Mouse (Mus musculus) forebrain, embryonic 16.5 days (tissue): ENCODE measurements at regions not wholly inside any gene's neighbourhood (a gene's known extent, or its start where the extent isn't known, plus 50 kb on each side); places are given as distances from the start of the nearest gene placed in this dataset.

Experiments used
- ATAC-seq: fragments of 200-750 bp; cut with Nextera tagmentation; 2 replicates; pipeline ENCODE4 v1.8.0; 2017; ENCODE audit warnings: mild to moderate bottlenecking, moderate library complexity
- H3K27ac ChIP-seq: fragments of 300-500 bp; sonication (generic); 2 replicates; pipeline ENCODE4 v1.5.1; 2014; ENCODE audit warnings: low read length, control low read depth
- H3K27me3 ChIP-seq: fragments of 300-500 bp; sonication (generic); replicated peaks from 2 replicates; pipeline ENCODE4 v1.6.1; 2014; ENCODE audit warnings: low read length; ENCODE audit not compliant: control insufficient read depth, insufficient read depth
- H3K36me3 ChIP-seq: fragments of 300-500 bp; sonication (generic); 2 replicates; pipeline ENCODE4 v1.6.1; 2014; ENCODE audit not compliant: control insufficient read depth, insufficient read depth
- H3K4me1 ChIP-seq: fragments of 300-500 bp; sonication (generic); replicated peaks from 2 replicates; pipeline ENCODE4 v1.6.1; 2014; ENCODE audit warnings: low read length; ENCODE audit not compliant: control insufficient read depth, insufficient read depth
- H3K4me2 ChIP-seq: fragments of 300-500 bp; sonication (generic); 2 replicates; pipeline ENCODE4 v1.6.1; 2014; ENCODE audit warnings: mild to moderate bottlenecking, low read length, control low read depth
- H3K4me3 ChIP-seq: fragments of 300-500 bp; sonication (generic); replicated peaks from 2 replicates; pipeline ENCODE4 v1.5.1; 2014; ENCODE audit warnings: mild to moderate bottlenecking, low read length, control low read depth
- H3K9ac ChIP-seq: fragments of 300-500 bp; sonication (generic); replicated peaks from 2 replicates; pipeline ENCODE4 v1.6.1; 2014; ENCODE audit warnings: low read depth, low read length, control low read depth
- H3K9me3 ChIP-seq: fragments of 300-500 bp; sonication (generic); 2 replicates; pipeline ENCODE4 v1.6.1; 2016; ENCODE audit warnings: low read length; ENCODE audit not compliant: control insufficient read depth
- WGBS: fragments of 180-500 bp; shearing (Covaris S2); extraction: QIAGEN DNeasy Blood & Tissue Kit; methylation state at CpG from one replicate; pipeline ENCODE4 v1.1.7; 2014; 5-methylcytosine and 5-hydroxymethylcytosine counted together

DNA sequence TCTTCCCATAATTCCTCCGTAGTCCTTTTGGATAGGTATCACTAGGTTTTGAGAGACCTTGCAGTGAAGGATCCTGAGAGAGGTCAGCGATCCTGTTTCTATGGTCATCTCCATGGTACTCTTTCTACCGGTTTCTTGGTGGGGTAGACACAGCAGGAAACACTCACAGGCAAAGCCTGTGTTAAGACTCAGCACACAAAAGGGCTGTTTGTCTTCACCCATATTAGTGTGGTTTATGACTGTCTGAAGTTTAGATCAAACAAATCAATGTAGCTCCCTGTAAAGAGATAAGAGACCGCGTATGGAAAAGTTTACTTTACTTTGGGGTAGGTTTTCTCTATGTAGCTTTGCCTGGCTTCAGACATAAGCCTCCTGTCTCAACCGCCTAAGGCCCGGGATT, 282.5 kb upstream of the Rbms1 start:
- Histone ChIP-seq H3K27ac (no peak overlapping the region), H3K9me3 (no peaks in the 10 kb centered on the region), H3K4me1 (no peaks in the 10 kb centered on the region), H3K9ac (no peak overlapping the region), H3K4me3 (no peak overlapping the region), H3K4me2 (no peak overlapping the region), H3K27me3 (no peaks in the 10 kb centered on the region; the same call in 1 of the 2 replicates), H3K36me3 (no peaks in the 10 kb centered on the region)
- WGBS, result 90% methylated on average over 7 of the region's 7 CpGs
- no peak for ATAC-seq

DNA sequence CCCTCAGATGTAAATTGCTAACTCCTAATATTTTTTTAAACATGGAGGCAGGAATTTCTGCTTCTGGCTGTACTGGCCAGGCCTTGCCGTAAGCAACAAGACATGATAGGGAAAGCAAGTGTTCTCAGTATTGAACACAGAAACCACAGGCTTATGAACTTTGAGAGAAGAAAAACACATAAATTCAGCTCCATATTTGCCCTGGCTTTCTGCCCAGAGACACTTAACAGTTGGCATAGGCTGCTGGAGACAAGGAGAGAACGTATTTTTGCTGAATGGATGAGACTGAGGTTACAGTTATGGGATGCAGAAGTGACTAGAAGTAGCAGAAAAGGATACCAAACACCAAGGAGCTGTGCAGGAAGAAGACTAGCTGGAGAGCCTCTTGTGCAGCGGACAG, 258.7 kb upstream of the Rbms1 start:
- Histone ChIP-seq H3K27me3 (no peaks in the 10 kb centered on the region), H3K4me3 (no peak overlapping the region), H3K4me2 (no peak overlapping the region), H3K4me1 (no peaks in the 10 kb centered on the region), H3K36me3 (no peaks in the 10 kb centered on the region), H3K27ac (no peak overlapping the region), H3K9me3 (no peaks in the 10 kb centered on the region), H3K9ac (no peak overlapping the region)
- 77% methylated on average over 3 of the region's 3 CpGs for WGBS
- ATAC-seq, result no peak

DNA sequence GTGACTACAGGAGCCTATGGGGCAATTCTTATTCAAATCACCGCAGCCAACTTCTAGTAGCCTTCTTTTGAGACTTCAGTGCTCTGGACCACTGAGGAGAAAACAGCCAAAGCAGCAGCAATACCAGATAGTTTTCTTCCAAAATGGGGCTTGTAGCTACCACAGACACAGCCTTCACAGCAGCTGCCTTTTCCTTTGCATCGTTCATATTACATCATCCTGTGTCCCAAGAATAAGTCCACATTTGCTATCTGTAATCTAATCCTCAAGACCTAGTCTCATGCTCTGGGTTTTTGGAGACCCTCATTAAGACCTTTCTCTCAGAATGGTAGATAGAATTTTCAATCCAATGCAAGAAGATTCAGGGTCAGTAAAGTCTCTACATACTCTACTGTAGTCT, 258.2 kb upstream of the Rbms1 start:
- Histone ChIP-seq H3K4me3 (no peak overlapping the region), H3K27ac (no peak overlapping the region), H3K36me3 (no peaks in the 10 kb centered on the region), H3K4me1 (no peaks in the 10 kb centered on the region), H3K9ac (no peak overlapping the region), H3K27me3 (no peaks in the 10 kb centered on the region), H3K4me2 (no peak overlapping the region), H3K9me3 (no peaks in the 10 kb centered on the region)
- WGBS, result 91% methylated on average over 2 of the region's 2 CpGs
- ATAC-seq, result no peak

GRCm38 (mm10) chr2:61213951-61214350, 251.0 kb upstream of the Rbms1 start:
- H3K9me3 ChIP-seq, result no peaks in the 10 kb centered on the region
- H3K27me3 ChIP-seq, result no peaks in the 10 kb centered on the region
- ATAC-seq, result no peak
- 96% methylated on average over 1 of the region's 1 CpGs for WGBS
- H3K36me3 ChIP-seq, result no peaks in the 10 kb centered on the region
- no peak overlapping the region for H3K27ac ChIP-seq
- no peak overlapping the region for H3K4me2 ChIP-seq
- no peaks in the 10 kb centered on the region for H3K4me1 ChIP-seq
- H3K9ac ChIP-seq, result no peak overlapping the region
- no peak overlapping the region for H3K4me3 ChIP-seq

- H3K36me3 ChIP-seq, result no peaks in the 10 kb centered on the region
- no peak overlapping the region for H3K4me2 ChIP-seq
- H3K4me1 ChIP-seq, result 0 out of 2 replicates have a peak, but pooled peaks cover 4% of the 10 kb centered on the region
- H3K27ac ChIP-seq, result no peak overlapping the region
- H3K9me3 ChIP-seq, result no peaks in the 10 kb centered on the region
- ATAC-seq, result no peak
- H3K27me3 ChIP-seq, result no peaks in the 10 kb centered on the region
- no peak overlapping the region for H3K4me3 ChIP-seq
- H3K9ac ChIP-seq, result no peak overlapping the region
Measured at GRCm38 (mm10) chr2:61201387-61201786, 238.4 kb upstream of the Rbms1 start.

- Histone ChIP-seq H3K9me3 (no peaks in the 10 kb centered on the region), H3K27me3 (no peaks in the 10 kb centered on the region), H3K27ac (no peak overlapping the region), H3K9ac (no peak overlapping the region), H3K4me3 (no peak overlapping the region), H3K4me2 (no peak overlapping the region), H3K36me3 (no peaks in the 10 kb centered on the region), H3K4me1 (no peaks in the 10 kb centered on the region)
- ATAC-seq, result no peak
- 79% methylated on average over 2 of the region's 2 CpGs for WGBS
Measured at GRCm38 (mm10) chr2:61193976-61194375, 231.0 kb upstream of the Rbms1 start.

DNA sequence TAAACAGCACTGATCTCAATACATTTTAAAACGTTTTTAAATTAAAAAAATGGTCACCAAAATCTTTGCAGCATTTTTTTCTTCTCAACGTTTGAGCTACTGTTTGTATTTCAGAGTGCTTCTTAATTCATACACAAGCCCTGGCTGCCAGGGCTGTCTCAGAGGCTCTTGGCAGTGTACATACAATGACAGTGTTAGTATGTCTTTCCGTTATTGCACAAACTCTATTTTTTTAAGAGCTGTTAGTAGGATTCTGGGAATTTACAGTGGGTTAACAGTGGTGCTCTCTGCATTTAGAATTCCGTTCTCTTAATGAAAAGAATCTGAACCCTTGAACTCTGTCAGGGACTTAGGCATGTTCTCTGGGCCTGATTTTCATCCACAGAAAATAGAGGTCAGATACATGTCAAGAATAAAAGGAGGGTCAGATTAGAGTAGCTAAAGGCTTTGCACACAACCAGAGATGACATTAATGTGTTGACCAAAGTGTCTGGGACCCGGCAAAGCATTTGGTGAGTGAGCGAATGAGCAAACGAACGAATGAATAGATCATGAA, 219.5 kb upstream of the Rbms1 start:
- 59% methylated on average over 8 of the region's 8 CpGs for WGBS
- Histone ChIP-seq H3K9me3 (no peaks in the 10 kb centered on the region), H3K9ac (no peak overlapping the region), H3K4me2 (no peak overlapping the region), H3K36me3 (no peaks in the 10 kb centered on the region), H3K4me3 (no peak overlapping the region), H3K27ac (no peak overlapping the region), H3K4me1 (no peaks in the 10 kb centered on the region; the same call in 1 of the 2 replicates), H3K27me3 (no peaks in the 10 kb centered on the region)
- no peak for ATAC-seq

- no peak for ATAC-seq
- no peaks in the 10 kb centered on the region for H3K4me1 ChIP-seq
- no peak overlapping the region for H3K9ac ChIP-seq
- no peaks in the 10 kb centered on the region for H3K27me3 ChIP-seq
- no peak overlapping the region for H3K4me3 ChIP-seq
- WGBS, result 77% methylated on average over 2 of the region's 2 CpGs
- no peak overlapping the region for H3K27ac ChIP-seq
- H3K4me2 ChIP-seq, result no peak overlapping the region
- no peaks in the 10 kb centered on the region for H3K9me3 ChIP-seq
- H3K36me3 ChIP-seq, result no peaks in the 10 kb centered on the region
Measured at GRCm38 (mm10) chr2:61177801-61178200, 214.8 kb upstream of the Rbms1 start.

- H3K27ac ChIP-seq, result no peak overlapping the region
- H3K36me3 ChIP-seq, result no peaks in the 10 kb centered on the region
- 15% methylated on average over 2 of the region's 2 CpGs for WGBS
- H3K4me1 ChIP-seq, result no peaks in the 10 kb centered on the region
- no peak overlapping the region for H3K4me3 ChIP-seq
- no peaks in the 10 kb centered on the region for H3K9me3 ChIP-seq
- no peak overlapping the region for H3K9ac ChIP-seq
- no peaks in the 10 kb centered on the region for H3K27me3 ChIP-seq
- H3K4me2 ChIP-seq, result no peak overlapping the region
- no peak for ATAC-seq
Measured at GRCm38 (mm10) chr2:61176807-61177206, 213.8 kb upstream of the Rbms1 start.

GRCm38 (mm10) chr2:61173581-61173980, 210.6 kb upstream of the Rbms1 start:
- WGBS, result 92% methylated on average over 2 of the region's 2 CpGs
- no peaks in the 10 kb centered on the region for H3K4me1 ChIP-seq
- no peaks in the 10 kb centered on the region for H3K9me3 ChIP-seq
- H3K4me2 ChIP-seq, result no peak overlapping the region
- ATAC-seq, result no peak
- H3K4me3 ChIP-seq, result no peak overlapping the region
- H3K9ac ChIP-seq, result no peak overlapping the region
- no peaks in the 10 kb centered on the region for H3K27me3 ChIP-seq
- H3K27ac ChIP-seq, result no peak overlapping the region
- no peaks in the 10 kb centered on the region for H3K36me3 ChIP-seq
